Mouse (Mus musculus) cortical plate, adult 2 months (tissue): Measurements from ENCODE around the gene Sec14l3.
"Not testable (repeated sequence)": the region's sequence is repeated elsewhere in the genome, so short reads cannot be mapped to it uniquely, and the experiment has no call there.

Experiments
- CTCF ChIP-seq: fragments of 200-500 bp; IDR thresholded peaks from 2 replicates; pipeline ENCODE4 v1.5.1; 2011; ENCODE audit warnings: mild to moderate bottlenecking, control low read depth, low read length; ENCODE audit not compliant: insufficient read depth; ENCODE audit errors: extremely low read depth
- POLR2A ChIP-seq: fragments of 200-500 bp; IDR thresholded peaks from 2 replicates; pipeline ENCODE4 v1.6.1; 2011; ENCODE audit warnings: mild to moderate bottlenecking, low read length, control low read depth; ENCODE audit not compliant: insufficient read depth; ENCODE audit errors: extremely low read depth

GRCm38 (mm10) chr11:4114541-4114940 lies 49.9 kb downstream of the Sec14l3 start:
- TF ChIP-seq CTCF, POLR2A: not testable (repeated sequence)
